Mouse (Mus musculus) forebrain, embryonic 14.5 days (tissue): ENCODE results near the gene Nme1. TPM values are rescaled to one million over a fixed set of nuclear protein-coding genes. Genes with fewer than 3 reads are reported as not detected.

Source experiments
- ATAC-seq: fragments of 200-750 bp; cut with Nextera tagmentation; 2 replicates; pipeline ENCODE4 v1.8.0; 2017; ENCODE audit warnings: mild to moderate bottlenecking, moderate library complexity
- DNase-seq: peaks from one replicate; pipeline ENCODE4 v3.0.0-alpha.2; 2015; ENCODE audit warnings: low spot score
- H3K27ac ChIP-seq: fragments of 300-500 bp; sonication (generic); 2 replicates; pipeline ENCODE4 v1.5.1; 2014; ENCODE audit warnings: low read depth, mild to moderate bottlenecking, control low read depth, low read length, moderate library complexity
- H3K27me3 ChIP-seq: fragments of 300-500 bp; sonication (generic); replicated peaks from 2 replicates; pipeline ENCODE4 v1.6.1; 2014; ENCODE audit warnings: low read length, control low read depth, mixed read lengths; ENCODE audit not compliant: control insufficient read depth, insufficient read depth
- H3K36me3 ChIP-seq: fragments of 300-500 bp; sonication (generic); 2 replicates; pipeline ENCODE4 v1.6.1; 2014; ENCODE audit warnings: low read length, control low read depth; ENCODE audit not compliant: control insufficient read depth, insufficient read depth
- H3K4me1 ChIP-seq: fragments of 300-500 bp; sonication (generic); 2 replicates; pipeline ENCODE4 v1.6.1; 2014; ENCODE audit warnings: antibody characterized with exemption, low read length, control low read depth; ENCODE audit not compliant: control insufficient read depth, insufficient read depth
- H3K4me2 ChIP-seq: fragments of 300-500 bp; sonication (generic); 2 replicates; pipeline ENCODE4 v1.6.1; 2014; ENCODE audit warnings: mild to moderate bottlenecking, control low read depth, low read length
- H3K4me3 ChIP-seq: fragments of 300-500 bp; sonication (generic); 2 replicates; pipeline ENCODE4 v1.5.1; 2014; ENCODE audit warnings: low read depth, low read length, control low read depth
- H3K9ac ChIP-seq: fragments of 300-500 bp; sonication (generic); 2 replicates; pipeline ENCODE4 v1.6.1; 2014; ENCODE audit warnings: mild to moderate bottlenecking, low read length, control low read depth, moderate library complexity
- H3K9me3 ChIP-seq: fragments of 300-500 bp; sonication (generic); replicated peaks from 2 replicates; pipeline ENCODE4 v1.6.1; 2016; ENCODE audit warnings: low read length, control low read depth, mixed read lengths; ENCODE audit not compliant: control insufficient read depth
- WGBS: fragments of 180-500 bp; shearing (Covaris S2); extraction: QIAGEN DNeasy Blood & Tissue Kit; methylation state at CpG from one replicate; pipeline ENCODE4 v1.1.7; 2014; 5-methylcytosine and 5-hydroxymethylcytosine counted together
- polyA plus RNA-seq: library from polyadenylated mRNA; unstranded; fragments of >200 nt; fragmentation: Nextera tagmentation; extraction: Ambion mirVana; gene quantifications from 2 replicates; pipeline ENCODE4 v1.2.1, GENCODE M21; 2014

The Nme1 gene
- polyA plus RNA-seq, 1 experiment from 2014 or later, result 476 TPM

DNA sequence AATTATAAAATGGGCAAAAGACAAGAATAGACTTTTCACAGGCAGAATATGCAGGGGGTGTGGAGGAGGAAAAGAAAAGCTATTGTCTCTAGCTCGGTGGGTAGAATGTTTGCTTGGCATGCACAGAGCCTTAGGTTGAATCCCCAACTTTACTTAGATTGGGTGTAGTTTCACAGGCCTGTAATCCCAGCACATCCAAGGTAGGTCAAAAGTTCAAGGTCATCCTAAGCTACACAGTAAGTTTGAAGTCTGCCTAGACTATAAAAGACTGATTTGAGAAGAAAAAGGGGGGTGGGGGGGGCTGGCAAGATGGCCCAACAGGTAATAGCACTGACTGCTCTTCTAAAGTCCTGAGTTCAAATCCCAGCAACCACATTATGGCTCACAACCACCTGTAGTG lies 1.5 kb upstream of the Nme1 start:
- H3K4me1 ChIP-seq, result 0 out of 2 replicates have a peak, but pooled peaks cover 7% of the 10 kb centered on the region
- 68% methylated on average over 1 of the region's 1 CpGs for WGBS
- H3K9ac ChIP-seq, result no peak overlapping the region
- H3K27ac ChIP-seq, result no peak overlapping the region
- H3K4me3 ChIP-seq, result no peak overlapping the region
- no peaks in the 10 kb centered on the region for H3K9me3 ChIP-seq
- ATAC-seq, result no peak
- no peak for DNase-seq
- no peak overlapping the region for H3K4me2 ChIP-seq
- H3K36me3 ChIP-seq, result peaks cover 12% of the 10 kb centered on the region
- no peaks in the 10 kb centered on the region for H3K27me3 ChIP-seq

DNA sequence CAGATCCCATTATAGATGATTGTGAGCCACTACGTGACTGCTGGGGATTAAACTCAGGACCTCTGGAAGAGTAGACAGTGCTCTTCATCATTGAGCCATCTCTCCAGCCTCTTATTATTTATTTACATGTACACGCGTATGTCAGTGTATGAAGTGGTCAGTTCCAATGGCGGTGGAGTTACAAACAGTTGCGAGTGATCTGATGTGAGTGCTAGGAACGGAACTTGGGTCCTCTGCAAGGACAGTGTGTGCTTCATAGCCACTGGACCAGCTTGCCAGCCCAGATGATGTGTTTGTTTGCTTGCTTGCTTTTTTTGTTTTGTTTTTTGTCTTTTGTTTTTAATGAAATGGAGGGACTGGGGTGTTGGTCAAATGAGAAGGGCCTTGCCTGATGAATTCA lies 850 bp upstream of the Nme1 start:
- ATAC-seq, result no peak
- 92% methylated on average over 6 of the region's 6 CpGs for WGBS
- Histone ChIP-seq H3K9ac (no peak overlapping the region; the same call in 1 of the 2 replicates), H3K4me3 (no peak overlapping the region), H3K36me3 (peaks cover 18% of the 10 kb centered on the region), H3K4me1 (0 out of 2 replicates have a peak, but pooled peaks cover 7% of the 10 kb centered on the region), H3K27ac (no peak overlapping the region), H3K9me3 (no peaks in the 10 kb centered on the region), H3K4me2 (peak overlapping the region; percentile 47; the same call in 1 of the 2 replicates), H3K27me3 (no peaks in the 10 kb centered on the region)
- DNase-seq, result no peak

DNA sequence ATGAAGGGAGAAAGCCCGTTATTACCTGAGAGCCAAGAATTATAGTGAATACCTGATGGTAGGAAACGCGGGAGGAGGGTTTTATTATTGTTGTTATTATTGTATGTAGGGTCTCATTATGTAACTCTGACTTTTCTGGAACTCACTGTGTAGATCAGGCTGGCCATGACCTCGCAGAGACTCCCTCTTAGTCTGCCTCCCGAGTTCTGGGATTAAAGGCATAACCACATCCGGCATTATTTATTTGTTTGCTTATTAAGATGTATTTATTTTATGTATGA lies 467 bp upstream of the Nme1 start:
- WGBS, result 47% methylated on average over 6 of the region's 6 CpGs
- H3K36me3 ChIP-seq, result peaks cover 22% of the 10 kb centered on the region
- H3K9ac ChIP-seq, result peak overlapping the region; percentile 53; the same call in 1 of the 2 replicates
- peak overlapping the region; percentile 63; the same call in 1 of the 2 replicates for H3K27ac ChIP-seq
- H3K4me3 ChIP-seq, result peak overlapping the region; percentile 72
- no peaks in the 10 kb centered on the region for H3K9me3 ChIP-seq
- H3K27me3 ChIP-seq, result no peaks in the 10 kb centered on the region
- peak overlapping the region; percentile 47 for H3K4me2 ChIP-seq
- ATAC-seq, result 0 out of 2 replicates have a peak, but pooled peaks have one; percentile 2
- 0 out of 2 replicates have a peak, but pooled peaks cover 7% of the 10 kb centered on the region for H3K4me1 ChIP-seq
- DNase-seq, result no peak

DNA sequence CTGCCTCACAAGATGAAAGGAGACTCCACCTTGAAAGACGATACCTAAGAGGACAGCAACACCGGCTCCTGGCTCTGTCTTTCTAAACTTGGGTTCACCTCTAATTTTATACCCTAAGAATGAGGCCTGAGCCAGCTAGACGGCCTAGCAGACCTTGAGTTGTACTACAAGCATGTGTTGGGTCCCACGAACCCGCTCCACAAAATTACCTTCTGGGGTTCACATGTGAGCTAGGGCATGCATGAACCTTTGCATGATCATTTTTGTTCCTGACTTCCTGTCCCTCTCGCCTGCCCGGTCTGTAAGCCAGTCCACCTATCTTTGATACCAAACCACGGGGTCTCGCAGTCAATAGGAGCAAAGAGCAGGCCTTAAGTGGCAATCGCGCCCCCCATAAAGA lies 940 bp downstream of the Nme1 start:
- no peak for ATAC-seq
- Histone ChIP-seq H3K4me2 (peak overlapping the region; percentile 73), H3K9ac (peak overlapping the region; percentile 78), H3K36me3 (peaks cover 36% of the 10 kb centered on the region), H3K27ac (peak overlapping the region; percentile 71; the same call in 1 of the 2 replicates), H3K27me3 (no peaks in the 10 kb centered on the region), H3K4me3 (peak overlapping the region; percentile 72), H3K9me3 (no peaks in the 10 kb centered on the region), H3K4me1 (0 out of 2 replicates have a peak, but pooled peaks cover 7% of the 10 kb centered on the region)
- WGBS, result 3% methylated on average over 11 of the region's 11 CpGs
- peak; percentile 8 for DNase-seq

DNA sequence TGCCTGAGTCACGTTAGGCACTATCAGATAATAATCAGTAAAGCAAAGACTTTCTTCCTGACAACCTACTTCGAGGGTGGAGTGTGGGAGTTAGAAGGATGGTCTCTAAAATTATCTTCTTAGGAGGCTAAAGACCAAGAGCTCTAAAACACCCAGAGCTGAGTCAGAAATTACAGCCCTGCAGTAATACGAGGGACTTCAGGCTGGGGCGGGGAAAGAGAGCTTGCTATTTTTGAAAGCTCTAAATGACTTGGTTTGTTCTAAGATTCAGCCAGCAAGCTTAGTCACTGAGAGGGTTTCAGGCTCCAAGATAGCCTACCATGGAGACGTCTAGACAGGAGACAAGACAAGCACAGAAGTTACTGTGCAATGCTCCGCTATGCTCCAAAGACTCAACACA lies 2.9 kb downstream of the Nme1 start:
- 95% methylated on average over 6 of the region's 6 CpGs for WGBS
- ATAC-seq (no peak), DNase-seq (no peak)
- Histone ChIP-seq H3K4me1 (0 out of 2 replicates have a peak, but pooled peaks cover 7% of the 10 kb centered on the region), H3K36me3 (peaks cover 54% of the 10 kb centered on the region), H3K27me3 (no peaks in the 10 kb centered on the region), H3K9me3 (no peaks in the 10 kb centered on the region), H3K4me3 (no peak overlapping the region), H3K27ac (no peak overlapping the region), H3K4me2 (no peak overlapping the region), H3K9ac (no peak overlapping the region)

DNA sequence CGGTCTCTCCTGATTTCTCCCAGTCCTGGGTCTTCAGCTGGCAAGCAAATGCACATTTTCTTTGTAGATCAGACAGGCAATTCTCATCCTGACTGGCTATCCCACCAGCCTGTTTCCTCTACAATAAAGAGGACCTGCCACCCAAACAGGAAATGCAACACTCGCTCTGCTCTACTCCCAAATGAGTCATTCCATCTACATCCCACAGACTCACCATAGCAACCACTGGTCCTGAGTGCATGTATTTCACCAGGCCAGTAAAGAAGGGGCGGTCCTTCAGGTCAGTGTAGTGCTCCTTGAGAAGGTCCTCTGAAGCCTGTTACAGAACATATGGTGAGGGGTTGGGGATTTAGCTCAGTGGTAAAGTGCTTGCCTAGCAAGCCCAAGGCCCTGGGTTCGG lies 5.3 kb downstream of the Nme1 start:
- H3K27me3 ChIP-seq, result no peaks in the 10 kb centered on the region
- DNase-seq, result no peak
- H3K27ac ChIP-seq, result no peak overlapping the region
- ATAC-seq, result no peak
- peaks cover 77% of the 10 kb centered on the region for H3K36me3 ChIP-seq
- no peak overlapping the region for H3K4me2 ChIP-seq
- no peaks in the 10 kb centered on the region for H3K9me3 ChIP-seq
- no peak overlapping the region for H3K9ac ChIP-seq
- H3K4me1 ChIP-seq, result 0 out of 2 replicates have a peak, but pooled peaks cover 3% of the 10 kb centered on the region
- WGBS, result 83% methylated on average over 4 of the region's 4 CpGs
- no peak overlapping the region for H3K4me3 ChIP-seq

DNA sequence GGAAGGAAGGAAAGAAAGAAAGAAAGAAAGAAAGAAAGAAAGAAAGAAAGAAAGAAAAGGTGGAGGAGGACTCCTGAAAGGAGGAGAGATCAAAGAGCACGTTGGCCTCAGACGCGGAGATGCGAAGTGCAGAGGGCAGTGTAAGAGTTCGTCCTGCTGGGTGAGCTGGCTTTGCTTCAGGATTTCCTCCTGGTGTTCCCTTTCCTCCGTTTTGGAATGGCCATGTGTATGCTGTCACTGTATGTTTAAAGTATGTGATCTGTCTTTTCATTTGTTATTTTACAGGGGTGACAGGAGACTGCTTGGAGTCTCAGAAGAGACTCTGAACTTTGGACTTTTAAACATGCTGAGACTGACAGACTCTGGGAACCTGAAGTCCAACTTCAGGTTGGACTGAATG lies 6.8 kb downstream of the Nme1 start:
- no peaks in the 10 kb centered on the region for H3K9me3 ChIP-seq
- no peaks in the 10 kb centered on the region; the same call in 1 of the 2 replicates for H3K4me1 ChIP-seq
- no peaks in the 10 kb centered on the region for H3K27me3 ChIP-seq
- peaks cover 83% of the 10 kb centered on the region for H3K36me3 ChIP-seq
- no peak for DNase-seq
- H3K27ac ChIP-seq, result no peak overlapping the region
- no peak overlapping the region for H3K4me3 ChIP-seq
- WGBS, result 93% methylated on average over 6 of the region's 6 CpGs
- ATAC-seq, result no peak
- no peak overlapping the region for H3K4me2 ChIP-seq
- no peak overlapping the region for H3K9ac ChIP-seq

DNA sequence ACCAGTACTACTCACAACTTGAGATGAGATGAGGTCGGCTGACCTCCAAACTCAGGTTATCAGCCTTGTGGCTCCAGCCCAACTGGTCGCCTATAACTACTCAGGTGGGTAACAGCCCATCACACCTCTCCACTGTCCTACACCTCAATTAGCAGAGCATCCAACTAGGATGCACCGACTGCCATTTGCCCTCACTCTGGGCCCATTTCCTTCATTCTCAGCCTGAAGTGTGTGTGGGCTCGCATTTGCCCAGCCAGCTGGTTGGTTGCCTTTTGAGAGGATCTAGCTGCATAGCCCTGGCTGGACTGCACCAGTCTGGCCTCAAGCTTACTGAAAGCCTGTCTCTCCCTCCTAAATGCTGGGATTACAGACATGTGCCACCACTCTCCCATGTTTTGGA lies 10.6 kb downstream of the Nme1 start:
- DNase-seq (no peak), ATAC-seq (no peak)
- H3K9me3 ChIP-seq, result no peaks in the 10 kb centered on the region
- H3K4me1 ChIP-seq, result peaks cover 9% of the 10 kb centered on the region
- no peak overlapping the region for H3K9ac ChIP-seq
- 87% methylated on average over 4 of the region's 4 CpGs for WGBS
- no peak overlapping the region for H3K4me2 ChIP-seq
- H3K27me3 ChIP-seq, result no peaks in the 10 kb centered on the region
- no peak overlapping the region for H3K27ac ChIP-seq
- H3K36me3 ChIP-seq, result peaks cover 61% of the 10 kb centered on the region
- H3K4me3 ChIP-seq, result no peak overlapping the region

DNA sequence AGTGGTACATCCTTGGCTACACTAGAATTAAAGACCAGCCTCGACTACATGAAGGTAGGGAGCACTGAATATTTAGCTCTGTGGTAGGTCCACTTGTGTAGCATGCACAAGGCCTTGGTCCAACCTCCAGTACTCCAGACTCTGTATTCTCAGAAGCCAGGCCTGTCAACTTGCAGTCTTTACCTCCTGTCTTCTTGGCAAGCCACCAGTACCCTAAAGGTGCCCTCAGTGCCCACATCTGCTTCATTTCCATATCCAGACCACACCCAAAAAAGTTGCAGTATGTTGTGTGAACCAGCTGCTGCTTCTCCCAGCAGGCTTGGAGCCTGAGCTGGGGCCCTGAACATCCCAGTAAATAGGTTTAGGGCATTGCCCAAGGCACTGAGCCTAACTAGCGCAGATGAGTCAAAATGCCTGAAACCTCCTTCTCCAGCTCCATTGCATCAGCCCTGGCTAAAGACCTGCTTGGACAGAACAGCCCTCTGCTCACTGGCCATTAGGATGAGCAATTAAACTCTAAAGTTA lies 11.2 kb downstream of the Nme1 start:
- Histone ChIP-seq H3K36me3 (peaks cover 61% of the 10 kb centered on the region), H3K27ac (no peak overlapping the region), H3K4me2 (no peak overlapping the region), H3K9me3 (no peaks in the 10 kb centered on the region), H3K9ac (no peak overlapping the region), H3K4me3 (no peak overlapping the region), H3K27me3 (no peaks in the 10 kb centered on the region), H3K4me1 (peaks cover 9% of the 10 kb centered on the region)
- WGBS, result 84% methylated on average over 2 of the region's 2 CpGs
- no peak for ATAC-seq
- no peak for DNase-seq
